ENCODE assay signal across 8 mouse cellular contexts in genomic region chr11:60811618-60812017, GRCm38 (mm10). TPM values are rescaled to one million over a fixed set of nuclear protein-coding genes. Genes with fewer than 3 reads are reported as not detected.
DNase-seq lines count a peak whose midpoint lies in the region; ATAC-seq and TF ChIP-seq lines count a peak whose summit lies in the region.
"Not testable (repeated sequence)": the region's sequence is repeated elsewhere in the genome, so short reads cannot be mapped to it uniquely, and the experiment has no call there.

Gene Shmt1 (minus strand): TSS chr11:60811718.

- not testable (repeated sequence) for TF ChIP-seq POLR2A in thymus, adult 2 months (IDR thresholded peaks at IDR 0.05; ENCODE audit: control insufficient read depth, extremely low read depth, insufficient read depth, low read length, poor library complexity)

- ATAC-seq in Patski; kidney, embryonic 14.5 days (ENCODE audit: low FRiP score, low TSS enrichment); liver, embryonic 14.5 days (ENCODE audit: insufficient read depth); midbrain, embryonic 15.5 days (replicated peaks): not testable (repeated sequence)

- peaks cover 31% of the 10 kb centered on the region for H3K4me1 ChIP-seq in embryonic facial prominence, embryonic 10.5 days
- peaks cover 14% of the 10 kb centered on the region for H3K4me1 ChIP-seq in kidney, embryonic 14.5 days (ENCODE audit: control insufficient read depth, insufficient read depth, low read length)
- peaks cover 6 to 17% of the 10 kb centered on the region in 2 experiments for H3K4me1 ChIP-seq in liver, embryonic 14.5 days (replicated peaks; ENCODE audit: control insufficient read depth in 2 of 2, insufficient read depth in 2 of 2, low read length in 1 of 2)
- peaks cover 12% of the 10 kb centered on the region for H3K4me1 ChIP-seq in midbrain, embryonic 15.5 days
- not testable (repeated sequence) for H3K4me1 ChIP-seq in thymus, adult 2 months (replicated peaks; ENCODE audit: control insufficient read depth, insufficient read depth, low read length)

- WGBS in embryonic facial prominence, embryonic 10.5 days: 25% methylated on average over 6 of the region's 6 CpGs
- WGBS in kidney, embryonic 14.5 days: 30% methylated on average over 6 of the region's 6 CpGs
- 22% methylated on average over 6 of the region's 6 CpGs for WGBS in liver, embryonic 14.5 days (ENCODE audit: insufficient replicate concordance)
- WGBS in midbrain, embryonic 15.5 days: 32% methylated on average over 6 of the region's 6 CpGs
- 37% methylated on average over 6 of the region's 6 CpGs for WGBS in thymus, adult 2 months

- intact Hi-C loops in gastrocnemius, adult 2 months (cut with DNase I): not testable (repeated sequence)
- intact Hi-C loops in heart, postnatal 10 days (cut with DNase I): loop anchor here (2.0 kb wide), 1 partner anchor 15 kb away; no protein-coding TSS in a partner anchor

- H3K27me3 ChIP-seq in Patski; embryonic facial prominence, embryonic 10.5 days (replicated peaks; ENCODE audit: low read depth, poor library complexity, severe bottlenecking); kidney, embryonic 14.5 days (ENCODE audit: control insufficient read depth, insufficient read depth, low read length); liver, embryonic 14.5 days (ENCODE audit: control insufficient read depth, insufficient read depth, low read length); midbrain, embryonic 15.5 days (replicated peaks); thymus, adult 2 months (ENCODE audit: control insufficient read depth, insufficient read depth, low read length): not testable (repeated sequence)

- not testable (repeated sequence) for TF ChIP-seq EP300 in liver, embryonic 14.5 days (IDR thresholded peaks at IDR 0.05; ENCODE audit: low read depth)

- in situ Hi-C loops in Patski (cut with MboI; ENCODE audit: low pct_unique_long_range_greater_than_20kb): not testable (repeated sequence)

- POLR2A ChIA-PET in Patski (lab: Charles Lee): interaction anchor here (0.8 kb wide), 1 partner anchor 34 kb away, joined by 3 read pairs; the partner anchor contains the start of genes Smcr8 and Top3a

- not testable (repeated sequence) for H3K36me3 ChIP-seq in embryonic facial prominence, embryonic 10.5 days (replicated peaks); kidney, embryonic 14.5 days (ENCODE audit: control insufficient read depth, insufficient read depth, low read length); liver, embryonic 14.5 days (replicated peaks; ENCODE audit: control insufficient read depth, insufficient read depth, low read depth); midbrain, embryonic 15.5 days (replicated peaks); thymus, adult 2 months (ENCODE audit: control insufficient read depth, insufficient read depth, low read length)

- peak within 1 kb of the TSS; percentile 66 for H3K4me3 ChIP-seq in embryonic facial prominence, embryonic 10.5 days
- H3K4me3 ChIP-seq in gastrocnemius, adult 2 months: peak within 1 kb of the TSS; percentile 69
- peak within 1 kb of the TSS; percentile 39 for H3K4me3 ChIP-seq in kidney, embryonic 14.5 days (ENCODE audit: low read length)
- peak within 1 kb of the TSS; percentile 53 to 63 for H3K4me3 ChIP-seq in liver, embryonic 14.5 days (ENCODE audit: insufficient read depth in 1 of 2, low read depth in 2 of 2, low read length in 2 of 2)
- H3K4me3 ChIP-seq in midbrain, embryonic 15.5 days: peak within 1 kb of the TSS; percentile 50
- peak within 1 kb of the TSS; percentile 49 for H3K4me3 ChIP-seq in thymus, adult 2 months (ENCODE audit: control insufficient read depth, insufficient read depth, low read length)

- CTCF ChIA-PET in Patski (lab: Charles Lee): interaction anchor here (0.8 to 1.3 kb wide), 3 partner anchors 16 to 35 kb away, joined by 3 to 4 read pairs (median 4); no protein-coding TSS in a partner anchor

- not testable (repeated sequence) for H3K9me3 ChIP-seq in embryonic facial prominence, embryonic 10.5 days; kidney, embryonic 14.5 days (ENCODE audit: control insufficient read depth, low read length); liver, embryonic 14.5 days (ENCODE audit: control insufficient read depth, low read length); midbrain, embryonic 15.5 days

- DNase-seq in Patski (ENCODE audit: low read depth, low spot score); embryonic facial prominence, embryonic 10.5 days (ENCODE audit: low spot score); gastrocnemius, adult 2 months; heart, postnatal 10 days; liver, embryonic 14.5 days (ENCODE audit: low read depth in 3 of 3, low spot score in 3 of 3); thymus, adult 2 months: not testable (repeated sequence)

- peak within 1 kb of the TSS; percentile 76 for H3K27ac ChIP-seq in embryonic facial prominence, embryonic 10.5 days (replicated peaks)
- peak within 1 kb of the TSS; percentile 83 for H3K27ac ChIP-seq in gastrocnemius, adult 2 months
- H3K27ac ChIP-seq in kidney, embryonic 14.5 days (ENCODE audit: low read depth, low read length): 0 out of 2 replicates have a peak within 1 kb of the TSS, but pooled peaks have one; percentile 45
- not testable (repeated sequence) for H3K27ac ChIP-seq in liver, embryonic 14.5 days; midbrain, embryonic 15.5 days; thymus, adult 2 months (ENCODE audit: control insufficient read depth, insufficient read depth, low read length)

- peak within 1 kb of the TSS; percentile 25 for H3K9ac ChIP-seq in kidney, embryonic 14.5 days (ENCODE audit: low read depth, low read length)
- peak within 1 kb of the TSS; percentile 43 for H3K9ac ChIP-seq in liver, embryonic 14.5 days (replicated peaks)
- 0 out of 2 replicates have a peak within 1 kb of the TSS, but pooled peaks have one; percentile 10 for H3K9ac ChIP-seq in midbrain, embryonic 15.5 days

- H3K4me2 ChIP-seq in kidney, embryonic 14.5 days (replicated peaks; ENCODE audit: low read depth, low read length): peak within 1 kb of the TSS; percentile 56
- peak within 1 kb of the TSS; percentile 61 for H3K4me2 ChIP-seq in liver, embryonic 14.5 days (ENCODE audit: low read depth)
- peak within 1 kb of the TSS; percentile 98 for H3K4me2 ChIP-seq in midbrain, embryonic 15.5 days

- not testable (repeated sequence) for TF ChIP-seq CTCF in Patski (IDR thresholded peaks at IDR 0.05); gastrocnemius, adult 2 months (IDR thresholded peaks at IDR 0.05); liver, embryonic 14.5 days (IDR thresholded peaks at IDR 0.05; ENCODE audit: low read depth); thymus, adult 2 months (IDR thresholded peaks at IDR 0.05; ENCODE audit: borderline replicate concordance, control insufficient read depth, extremely low read depth, insufficient read depth, low read length, poor library complexity)

RNA-seq across cellular contexts. Expression of gene Shmt1, which starts in this region (rescaled TPM):
- 25.0 TPM for polyA plus RNA-seq in Patski (2021)
- 98.3 and 109 TPM in 2 replicates for polyA plus RNA-seq in embryonic facial prominence, embryonic 10.5 days (2016; fragmentation: Nextera tagmentation; extraction: Ambion mirVana)
- total RNA-seq in gastrocnemius, adult 2 months (2021): 10 to 100 TPM in 1 of 2 experiments, 1 to 10 TPM in 1; 8.3 to 10.0 TPM
- 10 to 100 TPM; 19.9 to 22.4 TPM for total RNA-seq in heart, postnatal 10 days (2021)
- 45.3 and 78.4 TPM in 2 replicates for polyA plus RNA-seq in kidney, embryonic 14.5 days (2014; fragmentation: Nextera tagmentation; extraction: Ambion mirVana)
- polyA plus RNA-seq in liver, embryonic 14.5 days (2012; rRNA removed): 22.7 and 26.9 TPM in 2 replicates
- polyA plus RNA-seq in liver, embryonic 14.5 days (2014; fragmentation: Nextera tagmentation; extraction: Ambion mirVana): 34.2 and 41.8 TPM in 2 replicates
- polyA plus RNA-seq in midbrain, embryonic 15.5 days (2015; fragmentation: Nextera tagmentation; extraction: Ambion mirVana): 7.0 and 8.6 TPM in 2 replicates
- 27.4 and 29.9 TPM in 2 replicates for polyA plus RNA-seq in thymus, adult 2 months (2012; rRNA removed)
